Mouse (Mus musculus) spleen, postnatal 4 days (tissue): ENCODE measurements around the gene Chrna7.

Source experiments
- DNase-seq, 2 experiments: peaks; one replicate each; pipeline ENCODE4 v3.0.0; 2022; ENCODE audit warnings: low spot score in 2 of 2

Gene Chrna7

DNA sequence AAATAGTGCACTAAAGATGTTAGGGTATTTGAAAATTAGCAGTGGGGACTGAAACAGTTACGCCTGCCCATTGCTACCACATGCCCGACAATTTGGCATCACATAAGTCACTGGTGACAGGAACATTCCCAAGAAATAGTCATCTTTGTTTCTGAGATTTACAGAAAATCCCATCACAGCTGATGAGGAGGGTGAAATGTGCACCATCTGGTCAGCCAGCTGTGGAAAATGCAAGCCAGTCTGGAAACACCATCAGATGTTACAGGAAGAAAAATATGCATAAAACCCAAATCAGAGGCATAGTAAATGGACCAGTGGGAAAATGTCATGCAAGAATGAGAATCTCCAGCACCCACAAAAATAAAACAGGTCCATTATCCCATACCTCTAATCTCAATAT lies 151.4 kb downstream of the Chrna7 start:
- DNase-seq = no peak
